Mouse (Mus musculus): Measurements from ENCODE around the gene Zer1.

GRCm38 (mm10) chr2:30075625-30076024 is 48.8 kb downstream of the Zer1 start:
- TF ChIP-seq TAL1 (IDR thresholded peaks at IDR 0.05; ENCODE audit: low read length) (no peak), GATA1 (IDR thresholded peaks at IDR 0.05; ENCODE audit: low read length) (no peak)

Measured in erythroblast, embryonic 14.5 days (primary cell).